Mouse (Mus musculus) thymus, adult 2 months (tissue): ENCODE results near the gene Mettl21c. TPM values are rescaled to one million over a fixed set of nuclear protein-coding genes. Genes with fewer than 3 reads are reported as not detected.

Experiments used
- DNase-seq: peaks from one replicate; pipeline ENCODE4 v3.0.0; 2021
- H3K27ac ChIP-seq: fragments of 200-500 bp; 2 replicates; pipeline ENCODE4 v1.5.1; 2012; ENCODE audit warnings: low read length, control low read depth; ENCODE audit not compliant: control insufficient read depth, insufficient read depth
- H3K27me3 ChIP-seq: fragments of 200-500 bp; 2 replicates; pipeline ENCODE4 v1.6.1; 2012; ENCODE audit warnings: mild to moderate bottlenecking, low read length, moderate library complexity, mixed read lengths; ENCODE audit not compliant: control insufficient read depth, insufficient read depth
- H3K36me3 ChIP-seq: fragments of 200-500 bp; 2 replicates; pipeline ENCODE4 v1.6.1; 2012; ENCODE audit warnings: mild to moderate bottlenecking, low read length, moderate library complexity; ENCODE audit not compliant: control insufficient read depth, insufficient read depth
- H3K4me1 ChIP-seq: fragments of 200-500 bp; replicated peaks from 2 replicates; pipeline ENCODE4 v1.6.1; 2012; ENCODE audit warnings: low read length; ENCODE audit not compliant: control insufficient read depth, insufficient read depth
- H3K4me3 ChIP-seq: fragments of 200-500 bp; 2 replicates; pipeline ENCODE4 v1.5.1; 2012; ENCODE audit warnings: mild to moderate bottlenecking, low read length, control low read depth, moderate library complexity; ENCODE audit not compliant: control insufficient read depth, insufficient read depth
- CTCF ChIP-seq: fragments of 200-500 bp; IDR thresholded peaks from 2 replicates; pipeline ENCODE4 v1.5.1; 2012; ENCODE audit warnings: mild to moderate bottlenecking, control low read depth, low read length, moderate library complexity, borderline replicate concordance; ENCODE audit not compliant: control insufficient read depth, poor library complexity, insufficient read depth; ENCODE audit errors: extremely low read depth
- POLR2A ChIP-seq: fragments of 200-500 bp; IDR thresholded peaks from 2 replicates; pipeline ENCODE4 v1.6.1; 2012; ENCODE audit warnings: mild to moderate bottlenecking, low read length, control low read depth, moderate library complexity; ENCODE audit not compliant: control insufficient read depth, poor library complexity, insufficient read depth; ENCODE audit errors: extremely low read depth
- WGBS: fragments of 180-500 bp; shearing (Covaris S2); methylation state at CpG from one replicate; pipeline ENCODE4 v1.1.7; 2018; 5-methylcytosine and 5-hydroxymethylcytosine counted together
- polyA plus RNA-seq: library from polyadenylated mRNA; depleted of rRNA; stranded (reverse); fragments of >200 nt; gene quantifications from 2 replicates; pipeline ENCODE4 v1.2.3, GENCODE M21; 2012

Mettl21c gene
- polyA plus RNA-seq, 1 experiment = 0.08 TPM

GRCm38 (mm10) chr1:44015556-44015955 lies 4.3 kb downstream of the Mettl21c start:
- no peak for DNase-seq
- no peaks in the 10 kb centered on the region for H3K4me1 ChIP-seq
- H3K36me3 ChIP-seq = no peaks in the 10 kb centered on the region
- 92% methylated on average over 2 of the region's 2 CpGs for WGBS
- no peak overlapping the region for H3K4me3 ChIP-seq
- no peaks in the 10 kb centered on the region for H3K27me3 ChIP-seq
- H3K27ac ChIP-seq = no peak overlapping the region
- TF ChIP-seq CTCF = no peak
- no peak for TF ChIP-seq POLR2A

GRCm38 (mm10) chr1:44004513-44004912 lies 15.3 kb downstream of the Mettl21c start:
- Histone ChIP-seq H3K36me3 (peaks cover 32% of the 10 kb centered on the region), H3K4me1 (no peaks in the 10 kb centered on the region), H3K4me3 (no peak overlapping the region), H3K27ac (no peak overlapping the region), H3K27me3 (no peaks in the 10 kb centered on the region)
- TF ChIP-seq POLR2A (no peak), CTCF (no peak)
- 97% methylated on average over 2 of the region's 2 CpGs for WGBS
- DNase-seq = no peak

GRCm38 (mm10) chr1:43996914-43997589 lies 22.8 kb downstream of the Mettl21c start:
- Histone ChIP-seq H3K27me3 (no peaks in the 10 kb centered on the region), H3K4me3 (no peak overlapping the region), H3K4me1 (no peaks in the 10 kb centered on the region), H3K36me3 (peaks cover 50% of the 10 kb centered on the region), H3K27ac (no peak overlapping the region)
- 98% methylated on average over 4 of the region's 4 CpGs for WGBS
- no peak for DNase-seq
- no peak for TF ChIP-seq POLR2A
- TF ChIP-seq CTCF = no peak

GRCm38 (mm10) chr1:43971089-43971488 lies 48.7 kb downstream of the Mettl21c start:
- H3K36me3 ChIP-seq = peaks cover 68% of the 10 kb centered on the region
- H3K27me3 ChIP-seq = no peaks in the 10 kb centered on the region
- no peak for TF ChIP-seq POLR2A
- no peak for TF ChIP-seq CTCF
- H3K4me3 ChIP-seq = no peak overlapping the region
- no peak overlapping the region for H3K27ac ChIP-seq
- WGBS = 83% methylated on average over 3 of the region's 3 CpGs
- DNase-seq = no peak
- H3K4me1 ChIP-seq = no peaks in the 10 kb centered on the region

GRCm38 (mm10) chr1:43969361-43969760 lies 50.5 kb downstream of the Mettl21c start:
- no peak for TF ChIP-seq CTCF
- no peak for TF ChIP-seq POLR2A
- peaks cover 57% of the 10 kb centered on the region for H3K36me3 ChIP-seq
- H3K27ac ChIP-seq = no peak overlapping the region
- H3K4me3 ChIP-seq = no peak overlapping the region
- H3K4me1 ChIP-seq = no peaks in the 10 kb centered on the region
- no peaks in the 10 kb centered on the region for H3K27me3 ChIP-seq
- WGBS = 90% methylated on average over 3 of the region's 3 CpGs
- DNase-seq = no peak

GRCm38 (mm10) chr1:43966756-43967155 lies 53.1 kb downstream of the Mettl21c start:
- WGBS = 88% methylated on average over 4 of the region's 4 CpGs

More at GRCm38 (mm10) chr1:43966756-43967155, 53.1 kb downstream of the Mettl21c start:
- DNase-seq = no peak
- H3K27ac ChIP-seq = no peak overlapping the region
- H3K4me3 ChIP-seq = no peak overlapping the region
- TF ChIP-seq CTCF = no peak
- no peak for TF ChIP-seq POLR2A
- no peaks in the 10 kb centered on the region for H3K27me3 ChIP-seq
- H3K36me3 ChIP-seq = peaks cover 39% of the 10 kb centered on the region
- H3K4me1 ChIP-seq = no peaks in the 10 kb centered on the region
